ENCODE assay signal across 12 mouse cellular contexts in the genomic region with DNA sequence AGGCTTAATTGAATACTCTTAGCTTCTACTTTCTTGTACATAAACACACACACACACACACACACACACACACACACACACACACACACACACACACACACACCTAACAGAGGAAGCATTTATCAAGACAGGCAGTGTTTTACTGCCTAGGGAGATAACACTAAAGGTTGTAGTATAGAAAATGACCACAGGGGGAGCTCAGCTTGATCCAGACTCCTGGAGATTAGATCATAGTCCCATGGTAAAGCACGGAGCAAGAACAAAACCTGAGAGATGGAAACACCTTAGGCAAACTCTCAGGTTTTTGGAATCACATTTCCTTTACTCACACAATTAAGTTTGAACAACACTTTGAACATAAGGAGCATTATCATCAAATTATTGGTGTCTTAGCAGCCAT.
A peak's percentile ranks its signal among the peaks of the same experiment; 100 is the strongest.
DNase-seq lines count a peak whose midpoint lies in the region; ATAC-seq and TF ChIP-seq lines count a peak whose summit lies in the region.
"Had no signal": no experiment of that assay in that cellular context is flagged by ENCODE, and none has a peak within 500 bp of the region (broad histone marks: within the 10 kb centered on the region; RNA-seq: fewer than 3 reads in every experiment).

No protein-coding gene starts in this region.

- H3K27me3 ChIP-seq in hindbrain, postnatal 0 days (ENCODE audit: insufficient read depth, low read length) = no peaks in the 10 kb centered on the region
- H3K27me3 ChIP-seq in hindbrain, embryonic 16.5 days (replicated peaks; ENCODE audit: control insufficient read depth, insufficient read depth, low read length) = no peaks in the 10 kb centered on the region
- no peaks in the 10 kb centered on the region for H3K27me3 ChIP-seq in midbrain, postnatal 0 days (ENCODE audit: insufficient read depth, low read length)
- no peaks in the 10 kb centered on the region for H3K27me3 ChIP-seq in midbrain, embryonic 10.5 days (ENCODE audit: low read depth, poor library complexity, severe bottlenecking)
- H3K27me3 ChIP-seq: neural tube, embryonic 15.5 days had no signal

- no peak overlapping the region for H3K27ac ChIP-seq in hindbrain, postnatal 0 days
- H3K27ac ChIP-seq in hindbrain, embryonic 16.5 days (ENCODE audit: low read depth, low read length) = no peak overlapping the region
- H3K27ac ChIP-seq in midbrain, postnatal 0 days (ENCODE audit: low read depth, low read length) = no peak overlapping the region
- no peak overlapping the region for H3K27ac ChIP-seq in midbrain, embryonic 10.5 days (replicated peaks)
- H3K27ac ChIP-seq: limb, embryonic 10.5 days; neural tube, embryonic 15.5 days had no signal

- WGBS in hindbrain, postnatal 0 days = 66% methylated on average over 1 of the region's 1 CpGs
- 58% methylated on average over 1 of the region's 1 CpGs for WGBS in hindbrain, embryonic 16.5 days
- WGBS in midbrain, postnatal 0 days = 60% methylated on average over 1 of the region's 1 CpGs
- WGBS in midbrain, embryonic 10.5 days = 52% methylated on average over 1 of the region's 1 CpGs

- no peaks in the 10 kb centered on the region for H3K4me1 ChIP-seq in hindbrain, postnatal 0 days (ENCODE audit: insufficient read depth, low read length)
- no peaks in the 10 kb centered on the region for H3K4me1 ChIP-seq in hindbrain, embryonic 16.5 days (ENCODE audit: control insufficient read depth, insufficient read depth, low read depth, low read length)
- H3K4me1 ChIP-seq in midbrain, postnatal 0 days (ENCODE audit: insufficient read depth, low read length) = no peaks in the 10 kb centered on the region
- H3K4me1 ChIP-seq in midbrain, embryonic 10.5 days = no peaks in the 10 kb centered on the region; the same call in 1 of the 2 replicates
- H3K4me1 ChIP-seq: limb, embryonic 10.5 days; neural tube, embryonic 15.5 days had no signal

- no peak overlapping the region for H3K9ac ChIP-seq in hindbrain, postnatal 0 days (replicated peaks; ENCODE audit: low read length)
- no peak overlapping the region for H3K9ac ChIP-seq in hindbrain, embryonic 16.5 days (ENCODE audit: low read depth, low read length)
- H3K9ac ChIP-seq in midbrain, postnatal 0 days (replicated peaks; ENCODE audit: low read length, poor library complexity, severe bottlenecking) = no peak overlapping the region
- H3K9ac ChIP-seq: liver, postnatal 0 days; neural tube, embryonic 15.5 days had no signal

- no peak for ATAC-seq in hindbrain, postnatal 0 days
- ATAC-seq in hindbrain, embryonic 16.5 days = no peak
- no peak for ATAC-seq in midbrain, postnatal 0 days (ENCODE audit: low FRiP score)
- ATAC-seq: liver, postnatal 0 days had no signal

- no peaks in the 10 kb centered on the region for H3K36me3 ChIP-seq in hindbrain, postnatal 0 days (ENCODE audit: insufficient read depth, low read length)
- no peaks in the 10 kb centered on the region for H3K36me3 ChIP-seq in hindbrain, embryonic 16.5 days (ENCODE audit: control insufficient read depth, insufficient read depth, low read length)
- H3K36me3 ChIP-seq in midbrain, postnatal 0 days (ENCODE audit: insufficient read depth, low read length) = no peaks in the 10 kb centered on the region
- H3K36me3 ChIP-seq in midbrain, embryonic 10.5 days = no peaks in the 10 kb centered on the region
- H3K36me3 ChIP-seq: limb, embryonic 10.5 days; neural tube, embryonic 15.5 days had no signal

- no peak overlapping the region for H3K4me2 ChIP-seq in hindbrain, postnatal 0 days (ENCODE audit: low read depth, low read length)
- H3K4me2 ChIP-seq in hindbrain, embryonic 16.5 days (ENCODE audit: low read length) = no peak overlapping the region
- H3K4me2 ChIP-seq in midbrain, postnatal 0 days (ENCODE audit: low read depth, low read length, poor library complexity, severe bottlenecking) = no peak overlapping the region
- H3K4me2 ChIP-seq: neural tube, embryonic 15.5 days had no signal

- no peaks in the 10 kb centered on the region for H3K9me3 ChIP-seq in hindbrain, postnatal 0 days (ENCODE audit: low read length)
- H3K9me3 ChIP-seq in hindbrain, embryonic 16.5 days (ENCODE audit: control insufficient read depth, low read length) = no peaks in the 10 kb centered on the region
- no peaks in the 10 kb centered on the region for H3K9me3 ChIP-seq in midbrain, postnatal 0 days (ENCODE audit: low read length)
- H3K9me3 ChIP-seq in midbrain, embryonic 10.5 days (replicated peaks) = no peaks in the 10 kb centered on the region
- H3K9me3 ChIP-seq: limb, embryonic 10.5 days; neural tube, embryonic 15.5 days had no signal

- TF ChIP-seq CTCF in hindbrain, postnatal 0 days (IDR thresholded peaks at IDR 0.05; ENCODE audit: low read depth) = peak; percentile 48
- TF ChIP-seq CTCF in midbrain, postnatal 0 days (IDR thresholded peaks at IDR 0.05) = peak; percentile 55

- DNase-seq in hindbrain, postnatal 0 days (ENCODE audit: low spot score) = peak; percentile 58
- peak; percentile 44 for DNase-seq in midbrain, postnatal 0 days (ENCODE audit: low spot score)
- no peak for DNase-seq in midbrain, embryonic 10.5 days (ENCODE audit: low spot score)
- DNase-seq in embryo, embryonic 10.5 days (ENCODE audit: low spot score) = peak; percentile 52
- DNase-seq in spleen, postnatal 36 days (ENCODE audit: low spot score in 2 of 2) = no peak
- no peak for DNase-seq in urinary bladder, postnatal 4 days (ENCODE audit: low spot score in 2 of 2)
- DNase-seq: gastrocnemius, postnatal 25 days; liver, postnatal 0 days; thymus, postnatal 4 days had no signal

- H3K4me3 ChIP-seq in hindbrain, postnatal 0 days (ENCODE audit: low read length) = no peak overlapping the region
- H3K4me3 ChIP-seq in hindbrain, embryonic 16.5 days (ENCODE audit: low read length) = no peak overlapping the region
- no peak overlapping the region for H3K4me3 ChIP-seq in midbrain, postnatal 0 days (ENCODE audit: low read depth, low read length)
- H3K4me3 ChIP-seq in midbrain, embryonic 10.5 days = no peak overlapping the region
- H3K4me3 ChIP-seq: limb, embryonic 10.5 days; neural tube, embryonic 15.5 days had no signal

Comparison
In these comparisons a context has a peak if more than half of its experiments do, and no peak if none do; other contexts are left out.
1. DNase-seq: peak in hindbrain, postnatal 0 days (single experiment), midbrain, postnatal 0 days (single experiment) and embryo, embryonic 10.5 days (single experiment); none in midbrain, embryonic 10.5 days (single experiment), spleen, postnatal 36 days (0 of 2) and urinary bladder, postnatal 4 days (0 of 2).